Mouse (Mus musculus): ENCODE data around the gene Stx1b.

DNA sequence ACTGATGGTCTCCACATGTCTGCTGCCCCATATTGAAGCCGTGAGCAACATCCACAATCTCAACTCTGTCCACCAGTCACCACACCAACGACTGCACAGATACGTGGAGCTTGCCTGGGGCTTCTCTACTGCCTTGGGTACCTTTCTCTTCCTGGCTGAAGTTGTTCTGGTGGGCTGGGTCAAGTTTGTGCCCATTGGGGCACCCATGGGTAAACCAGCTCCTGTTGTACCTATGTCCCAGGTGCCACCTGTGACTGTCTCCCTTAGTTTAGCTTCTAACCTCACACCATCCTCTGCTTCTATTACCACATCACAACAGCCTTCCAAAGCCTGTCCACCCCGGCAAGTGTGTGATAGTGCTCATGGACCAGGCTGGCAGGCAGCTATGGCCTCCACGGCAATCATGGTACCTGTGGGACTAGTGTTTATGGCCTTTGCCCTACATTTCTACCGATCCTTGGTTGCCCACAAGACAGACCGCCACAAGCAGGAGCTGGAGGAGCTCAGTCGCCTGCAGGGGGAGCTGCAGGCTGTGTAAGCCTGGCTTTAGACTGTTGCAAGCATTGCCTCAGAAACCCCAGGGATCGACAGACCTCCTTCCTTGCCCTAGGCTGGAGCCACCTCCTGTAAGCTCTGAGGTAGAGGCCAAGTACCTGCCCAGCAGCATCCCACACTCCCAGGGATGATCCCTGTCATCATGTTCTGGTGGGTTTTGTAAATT, 50.5 kb downstream of the Stx1b start:
- TF ChIP-seq EP300 (IDR thresholded peaks at IDR 0.05; ENCODE audit: insufficient read depth, low read depth, low read length) (no peak), POLR2A (IDR thresholded peaks at IDR 0.05; ENCODE audit: insufficient read depth, low read length) (no peak), CTCF (IDR thresholded peaks at IDR 0.05; ENCODE audit: low read depth, low read length) (peak; percentile 91)
